Mouse (Mus musculus) cerebellum, postnatal 4 days (tissue): ENCODE measurements at regions not wholly inside any gene's neighbourhood (a gene's known extent, or its start where the extent isn't known, plus 50 kb on each side); places are given as distances from the start of the nearest gene placed in this dataset.

Source experiments
- DNase-seq, 2 experiments: peaks; one replicate each; pipeline ENCODE4 v3.0.0; 2022; ENCODE audit warnings: low spot score in 2 of 2, mixed read lengths in 1 of 2

DNA sequence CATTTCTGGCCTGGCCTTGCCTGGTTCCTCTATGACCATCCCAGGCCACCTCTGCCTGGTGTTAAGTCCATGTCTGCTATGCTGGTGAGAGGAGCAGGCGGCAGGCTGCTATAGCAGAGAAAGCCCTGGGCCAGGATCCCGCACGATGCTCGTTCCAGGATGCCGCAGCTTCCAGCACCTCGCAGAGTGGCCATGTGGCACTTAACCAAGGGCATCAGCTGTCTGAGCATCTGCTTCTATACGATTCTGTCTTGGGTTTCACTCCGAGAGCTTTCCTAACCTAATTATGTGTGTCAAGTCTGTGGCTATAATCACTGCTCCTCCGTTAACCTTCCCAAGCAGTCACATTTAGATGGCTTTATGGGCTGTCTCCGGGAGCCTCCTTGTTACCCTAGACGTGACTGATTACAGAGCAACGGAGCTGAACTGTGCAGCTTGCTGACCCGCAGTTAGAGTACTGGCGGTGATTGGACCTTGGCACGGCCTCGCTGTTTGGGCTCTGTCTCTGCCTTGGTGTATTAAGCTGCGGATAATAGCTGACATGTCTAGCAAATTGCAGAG lies 64.4 kb downstream of the Ackr3 start:
- DNase-seq = peak in 1 of 2 experiments; percentile 66

DNA sequence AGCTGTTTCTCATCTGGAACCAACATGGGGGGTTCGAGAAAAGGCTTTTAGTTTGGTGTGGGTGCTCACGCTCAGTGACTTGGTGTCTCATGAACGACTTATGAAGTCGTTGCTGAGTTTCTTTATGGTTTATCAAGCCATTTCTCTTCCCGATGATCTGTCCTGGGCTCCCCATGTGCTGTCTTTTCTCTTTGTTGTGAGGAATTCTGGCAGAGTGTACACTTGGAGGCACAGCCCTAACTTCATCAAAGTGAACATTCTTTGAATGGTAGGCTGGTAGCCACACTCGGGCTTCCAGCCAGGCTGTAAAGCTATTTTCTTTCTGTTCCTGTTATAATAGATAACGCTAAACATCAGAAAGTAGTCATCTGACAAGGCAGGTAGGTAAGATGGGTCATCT lies 65.2 kb downstream of the Ackr3 start:
- DNase-seq = no peak

DNA sequence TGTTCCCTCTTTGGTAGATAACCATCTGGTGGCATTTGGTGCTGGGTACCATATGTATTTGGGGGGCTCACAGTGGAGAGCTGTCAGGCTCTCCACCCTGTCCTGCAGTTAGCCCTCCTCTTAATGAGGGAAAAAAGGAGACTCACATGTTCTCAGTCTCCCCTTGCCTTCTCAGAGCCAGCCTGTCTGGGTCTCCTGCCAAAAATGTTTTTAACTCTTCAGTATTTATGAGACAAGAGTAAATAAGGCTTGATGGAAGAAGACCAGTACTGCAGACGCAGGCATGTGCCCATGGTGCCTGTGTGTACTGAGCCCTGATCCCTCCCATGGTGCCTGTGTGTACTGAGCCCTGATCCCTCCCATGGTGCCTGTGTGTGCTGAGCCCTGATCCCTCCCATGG lies 66.1 kb downstream of the Ackr3 start:
- no peak for DNase-seq

DNA sequence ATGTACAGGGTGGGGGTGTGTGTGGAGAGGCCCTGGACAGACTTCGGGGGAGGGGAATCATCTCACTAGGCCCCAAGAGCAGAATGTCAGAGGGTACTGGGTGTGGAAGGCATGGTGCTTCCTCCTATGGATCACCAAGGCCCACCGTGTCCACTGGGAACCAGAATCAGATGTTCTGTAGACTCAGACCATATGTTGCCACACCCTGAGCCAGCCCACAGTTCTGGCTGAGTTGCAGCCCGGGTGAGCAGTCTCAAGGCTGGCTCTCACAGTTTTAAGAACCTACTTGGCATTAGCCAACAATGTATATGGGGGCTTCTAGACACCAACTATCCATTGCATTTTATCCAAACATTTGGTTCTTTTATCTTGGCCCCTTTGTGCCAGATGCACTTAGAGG lies 67.5 kb downstream of the Ackr3 start:
- no peak for DNase-seq

DNA sequence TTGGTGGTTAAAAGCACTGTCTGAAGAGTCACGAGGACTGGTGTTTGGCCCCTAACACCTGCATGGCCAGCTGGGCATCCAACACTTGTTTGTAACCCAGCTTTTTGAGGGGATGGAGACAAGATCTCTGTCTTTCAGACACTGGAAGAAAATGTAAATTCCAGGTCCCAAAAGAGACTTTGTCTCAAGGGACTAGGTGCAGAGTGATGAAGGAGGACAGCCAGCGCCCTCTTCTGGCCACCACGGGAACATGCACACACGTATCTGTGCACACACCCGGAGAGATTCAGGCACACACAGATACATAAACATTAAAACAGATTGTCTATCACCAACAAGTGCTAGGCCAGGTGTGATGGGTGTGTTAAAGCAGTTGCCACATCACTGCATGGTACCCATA lies 68.6 kb downstream of the Ackr3 start:
- no peak for DNase-seq

DNA sequence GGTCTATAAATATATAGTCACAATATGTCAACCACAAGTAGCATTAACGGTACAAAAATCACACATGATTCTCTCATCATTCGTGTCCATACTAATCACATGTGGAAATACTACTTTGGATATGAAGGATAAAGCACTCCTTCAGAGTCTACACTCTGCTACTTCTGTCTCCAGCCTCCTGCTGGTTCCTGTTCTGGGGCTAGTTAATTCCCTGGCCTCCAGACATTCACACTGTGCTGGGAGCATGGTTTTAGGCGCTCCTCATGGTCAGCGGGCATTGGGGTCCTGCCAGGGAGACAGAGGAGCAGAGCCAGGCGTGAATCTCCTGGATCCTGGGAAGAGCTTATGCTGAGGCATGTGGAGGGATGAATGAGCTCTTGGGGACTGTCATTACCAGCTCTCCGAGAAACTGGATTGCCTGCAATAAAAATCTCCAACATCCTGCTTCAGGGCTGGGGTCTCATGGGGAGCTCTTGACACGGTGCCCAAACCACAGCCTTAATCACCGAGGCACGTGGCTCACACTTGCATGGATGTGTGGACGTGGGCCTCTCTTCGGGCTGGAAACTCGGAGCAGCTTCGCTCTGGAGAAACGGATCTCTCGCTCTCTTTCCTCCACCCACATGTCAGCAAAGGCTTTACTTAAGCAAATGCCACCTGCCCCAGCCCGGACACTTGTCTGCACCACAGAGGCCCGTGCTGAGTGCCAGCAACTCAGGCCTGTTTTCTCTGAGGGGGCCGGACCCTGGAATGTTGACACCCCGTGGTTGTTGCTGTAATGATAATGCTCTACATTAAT lies 69.2 kb downstream of the Ackr3 start:
- DNase-seq = no peak

DNA sequence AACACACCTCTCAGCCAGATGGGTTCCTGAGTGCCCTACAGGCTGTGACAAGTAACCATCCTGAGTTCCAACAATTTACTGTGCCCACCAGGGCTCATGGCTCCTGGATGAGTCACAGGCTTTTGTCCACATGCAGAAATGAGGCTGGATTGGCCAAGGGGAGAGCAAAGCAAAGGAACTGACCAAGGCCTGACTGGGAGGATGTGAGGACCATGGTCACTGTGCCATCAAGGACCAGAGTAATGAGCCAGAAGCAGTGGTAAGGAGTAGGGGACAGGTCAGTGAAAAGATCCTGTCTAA lies 69.8 kb downstream of the Ackr3 start:
- DNase-seq = no peak

DNA sequence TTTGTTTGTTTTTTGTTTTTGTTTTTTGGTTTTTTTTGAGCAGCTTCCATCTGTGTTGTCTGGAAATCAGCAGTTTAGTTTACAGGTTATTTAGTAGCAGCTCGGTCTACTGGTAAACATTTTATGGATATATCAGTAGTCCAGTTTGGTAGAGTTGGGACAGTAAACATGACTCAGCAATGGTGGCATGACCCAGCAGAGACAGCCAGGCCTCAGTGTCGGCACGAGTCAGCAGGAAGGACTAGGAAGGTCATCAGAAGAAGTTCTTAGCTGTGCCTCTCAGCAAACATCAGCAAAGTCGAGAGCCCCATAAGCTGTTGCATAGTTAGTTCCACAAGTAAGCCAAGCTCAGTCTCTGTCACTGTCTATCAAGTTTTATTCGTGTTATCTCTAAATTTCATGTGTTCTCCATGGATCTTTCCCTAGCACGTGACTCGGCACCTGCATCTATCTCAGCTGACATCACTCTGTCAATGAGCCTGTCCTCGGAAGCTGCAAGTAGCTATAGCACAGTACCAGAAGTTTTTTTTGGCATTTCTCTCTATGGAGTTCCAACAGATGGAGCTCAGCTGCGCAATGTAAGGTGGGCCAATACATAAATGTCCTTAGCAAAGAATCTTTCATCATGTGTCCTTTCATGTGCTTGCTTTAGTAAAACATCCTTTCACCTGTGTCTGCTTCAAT lies 71.3 kb downstream of the Ackr3 start:
- no peak for DNase-seq

DNA sequence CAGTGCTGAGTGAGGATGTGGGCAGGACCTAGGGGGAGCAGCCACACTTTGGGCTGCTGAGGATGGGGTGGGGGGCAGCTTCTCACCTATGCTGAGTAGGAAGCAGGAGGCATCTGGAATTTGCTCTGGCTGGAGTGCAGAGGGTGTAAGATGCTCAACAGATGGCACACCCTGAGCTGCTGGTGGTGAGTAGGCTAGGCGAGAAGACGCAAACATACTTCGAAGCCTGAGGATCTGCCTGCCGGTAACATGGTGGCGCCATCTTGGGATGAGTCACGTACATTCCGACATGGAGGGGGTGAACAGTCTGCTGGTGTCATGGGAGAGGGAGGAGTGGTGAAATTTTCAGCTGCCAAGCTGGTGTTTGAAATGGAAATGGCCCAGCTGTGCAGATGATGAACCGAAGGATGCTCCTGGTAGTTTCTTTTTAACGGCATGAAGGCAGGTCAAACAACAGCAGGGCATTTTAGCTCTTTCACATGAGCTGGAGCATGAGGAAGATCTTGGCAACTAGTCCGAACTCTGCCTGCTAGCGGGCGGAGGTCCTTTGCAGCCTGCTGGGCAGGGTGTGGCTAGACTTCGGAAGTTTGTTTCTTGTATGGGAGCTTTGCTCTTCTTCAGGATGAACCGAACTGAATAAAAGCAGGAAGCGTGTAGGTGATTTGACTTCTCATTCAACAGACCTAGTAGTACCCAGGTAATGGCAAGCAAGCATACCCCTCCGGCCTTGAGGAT lies 72.2 kb downstream of the Ackr3 start:
- DNase-seq = no peak

DNA sequence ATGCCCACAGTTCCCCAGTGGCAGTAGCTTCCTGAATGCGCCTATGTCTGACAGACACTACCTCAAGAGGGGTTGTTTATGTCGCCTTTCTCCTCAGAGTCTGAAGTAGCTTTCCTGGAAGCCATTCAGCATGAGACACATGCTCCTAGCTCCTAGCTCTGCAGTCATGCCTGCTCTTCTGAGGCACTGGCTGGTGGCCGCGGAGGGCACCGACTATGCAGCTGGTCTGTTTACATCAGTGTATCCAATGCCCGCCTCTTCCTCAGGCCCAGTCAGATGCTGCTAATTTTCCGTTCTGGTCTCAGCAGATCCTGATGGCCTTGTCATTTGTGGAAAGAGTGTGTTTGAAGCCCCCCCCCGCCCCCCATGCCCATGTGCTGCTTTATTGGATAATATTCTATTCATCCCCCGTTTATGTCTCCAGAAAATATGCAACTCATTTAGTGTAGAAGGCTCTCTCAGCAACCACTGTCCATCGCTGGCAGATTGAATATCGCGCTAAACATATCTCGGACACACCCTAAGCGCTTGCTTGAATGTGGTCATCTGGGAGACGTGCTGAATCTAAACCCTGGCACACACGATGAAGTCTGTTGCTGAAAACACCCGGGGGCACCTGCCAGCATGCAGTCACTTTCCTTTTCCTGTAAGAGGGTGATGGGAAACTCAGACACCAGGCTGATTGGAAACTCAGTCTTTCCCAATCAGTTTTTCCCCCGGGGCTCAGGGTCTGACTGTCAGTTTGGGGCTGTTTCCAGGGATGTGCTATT lies 73.9 kb downstream of the Ackr3 start:
- no peak for DNase-seq

DNA sequence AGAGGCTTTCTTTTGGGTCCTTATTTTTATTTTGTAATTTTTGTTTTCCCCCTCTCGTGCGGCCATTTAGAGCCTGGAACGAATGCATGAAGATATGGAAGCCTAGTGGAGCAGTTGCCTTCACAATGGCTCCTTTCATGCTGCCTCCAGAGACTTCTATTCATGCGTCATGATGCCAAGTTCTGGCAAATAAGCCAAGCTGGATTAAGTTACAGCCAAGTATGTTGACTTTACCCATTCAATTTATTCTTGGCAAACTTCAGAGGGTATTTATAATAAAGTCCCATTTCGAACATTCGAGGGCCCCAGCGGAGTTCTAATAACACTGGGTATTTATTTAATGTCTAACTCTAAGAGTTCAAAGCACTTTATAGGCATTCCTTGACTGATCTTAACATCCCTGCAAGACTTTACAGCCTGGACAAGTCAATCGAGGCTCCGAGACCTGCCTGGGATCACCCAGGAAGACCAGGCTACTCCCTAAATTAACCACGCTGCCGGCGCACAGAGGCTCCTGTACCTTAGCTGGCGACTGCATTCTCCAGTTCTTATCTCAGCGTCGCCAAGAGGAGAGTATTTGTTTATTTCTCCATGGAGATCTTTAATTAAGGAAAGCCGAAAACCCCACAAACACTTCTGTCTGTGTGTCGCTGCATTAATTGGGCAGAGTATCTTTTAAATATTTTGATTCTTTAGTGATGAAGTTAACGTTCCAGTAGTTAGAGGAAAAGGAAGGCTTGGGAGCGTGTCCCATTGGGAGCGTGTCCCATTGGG lies 75.5 kb downstream of the Ackr3 start:
- no peak for DNase-seq

DNA sequence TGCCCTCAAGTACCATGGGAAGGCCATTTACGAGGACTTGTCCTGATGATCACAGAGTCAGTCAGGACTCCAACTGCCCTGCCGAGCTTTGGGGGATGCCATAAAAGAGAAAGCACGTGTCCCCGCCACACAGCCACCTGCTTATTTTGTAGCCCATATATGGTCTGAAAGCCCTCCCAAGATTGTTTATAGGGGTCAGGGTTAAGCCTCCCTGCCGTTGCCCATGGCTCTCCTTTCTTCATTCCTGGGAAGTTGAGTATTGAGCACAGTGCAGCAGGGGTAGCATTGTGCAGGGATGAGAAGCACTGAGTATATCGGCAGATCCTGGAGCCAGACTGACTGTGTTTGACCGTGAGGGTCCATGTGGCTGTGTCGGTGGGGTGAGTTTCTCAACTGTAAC lies 76.4 kb downstream of the Ackr3 start:
- no peak for DNase-seq

DNA sequence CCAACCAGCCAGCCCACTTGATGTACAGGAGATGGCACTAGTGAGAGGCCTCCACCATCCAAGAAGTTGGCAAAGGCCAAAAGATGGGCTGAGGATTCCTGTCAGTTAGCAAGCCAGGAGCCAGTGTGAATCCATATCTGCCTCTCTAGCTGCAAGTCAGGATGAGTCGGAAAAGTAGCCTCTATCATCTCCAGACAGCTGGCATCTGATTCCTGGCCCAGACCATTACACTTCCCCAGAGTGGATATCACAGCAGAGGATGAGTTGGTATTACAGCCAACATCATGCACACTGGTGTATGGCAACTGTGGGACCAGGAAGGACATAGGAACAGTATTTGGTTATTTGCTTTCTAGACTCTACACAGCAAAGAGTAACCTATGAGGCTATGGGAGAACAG lies 77.5 kb downstream of the Ackr3 start:
- no peak for DNase-seq

DNA sequence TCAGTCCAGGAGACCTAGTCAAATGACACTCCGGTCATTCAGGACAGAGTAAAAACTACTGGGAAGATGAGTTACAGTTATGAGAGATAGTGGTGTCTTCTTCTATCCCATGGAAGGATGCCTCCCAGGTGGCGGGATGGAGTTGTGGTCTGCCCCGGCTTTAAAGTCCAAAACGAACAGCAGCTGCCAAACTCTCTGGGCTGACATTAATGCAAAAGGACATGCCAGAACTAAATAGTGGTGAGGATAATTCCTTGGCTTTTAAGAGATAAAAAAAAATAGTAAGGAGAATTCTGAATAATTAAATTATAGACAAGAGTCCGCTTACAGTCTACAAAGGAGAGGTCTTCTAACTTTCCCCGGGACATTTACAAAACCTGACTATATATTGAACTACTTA lies 78.2 kb downstream of the Ackr3 start:
- DNase-seq = no peak

DNA sequence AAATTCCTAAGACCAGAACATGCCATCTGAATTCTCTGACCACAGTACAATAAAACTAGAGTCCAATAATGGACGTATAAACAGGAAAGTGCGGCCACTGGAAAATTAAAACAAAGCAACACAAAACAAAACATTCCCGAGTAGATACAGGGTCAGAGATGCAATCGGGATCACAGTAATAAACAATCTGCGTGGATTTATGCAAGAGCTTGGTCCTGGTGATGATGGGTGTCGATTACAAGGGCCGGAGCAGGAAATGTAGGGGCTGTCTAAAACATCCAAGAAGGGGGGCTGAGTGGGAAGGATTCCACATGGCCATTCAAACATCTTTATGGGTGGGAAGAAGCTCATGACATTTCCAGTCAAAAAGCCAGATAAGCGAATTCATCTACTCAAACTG lies 78.6 kb downstream of the Ackr3 start:
- DNase-seq = no peak

DNA sequence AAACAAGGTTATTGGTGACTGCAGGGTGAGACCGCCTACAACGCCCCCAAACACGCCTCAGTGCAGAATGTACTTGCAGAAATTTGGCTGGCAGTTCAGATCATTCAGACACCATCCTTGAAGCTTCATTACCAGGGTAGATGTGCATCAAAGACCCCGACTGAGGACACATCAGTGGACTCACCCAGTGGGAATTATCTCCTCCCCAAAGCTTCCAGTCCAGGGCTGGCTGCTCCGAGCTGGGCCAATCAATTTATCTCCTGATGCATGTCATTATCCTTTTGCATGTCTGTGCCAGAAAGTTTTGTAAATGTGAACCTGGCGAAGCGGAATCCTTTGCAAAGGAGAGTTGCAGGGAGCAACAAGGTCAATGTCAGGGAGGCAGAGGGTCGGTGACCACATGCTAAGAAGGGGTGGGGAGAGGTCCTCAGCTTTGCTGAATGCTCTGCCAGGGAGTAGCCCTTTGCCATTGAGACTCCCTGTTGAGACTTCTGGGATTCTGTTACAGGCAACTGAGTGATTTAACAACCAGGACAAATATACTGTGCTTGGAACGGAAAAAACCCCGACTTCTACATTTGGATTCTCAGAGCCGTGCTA lies 79.5 kb downstream of the Ackr3 start:
- DNase-seq = no peak

DNA sequence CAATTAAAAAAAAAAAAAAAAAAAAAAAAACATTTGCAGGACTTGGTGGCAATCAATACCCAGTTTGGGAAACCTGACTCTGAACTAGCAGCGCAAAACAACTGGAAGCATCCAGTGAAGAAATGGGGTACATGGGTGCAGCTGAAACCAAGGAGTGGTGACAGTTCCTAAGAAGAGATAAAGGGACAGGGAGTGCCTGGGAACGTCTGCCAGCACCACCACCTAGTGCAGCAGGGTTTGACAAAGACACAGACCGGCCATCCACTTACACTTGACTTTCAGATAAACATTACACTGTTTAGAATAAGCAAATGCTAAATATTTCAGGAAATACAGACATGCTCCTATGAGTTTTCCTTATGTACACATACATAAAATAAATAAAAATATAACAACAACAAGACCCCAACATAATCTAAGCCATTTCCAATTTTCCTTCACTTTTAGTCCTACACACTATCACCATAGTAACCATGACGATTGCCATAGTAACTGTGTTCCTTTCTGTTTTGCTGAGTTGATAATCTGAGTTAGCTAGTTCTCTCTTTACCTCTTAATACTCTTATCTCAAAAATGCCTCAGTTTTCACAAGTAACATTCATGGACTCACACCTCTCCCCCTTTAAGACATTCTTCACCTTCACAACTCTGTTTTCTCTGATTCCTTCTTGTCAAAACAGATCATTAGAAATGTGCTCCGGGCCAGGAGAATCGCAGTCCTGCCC lies 80.3 kb downstream of the Ackr3 start:
- DNase-seq = no peak

DNA sequence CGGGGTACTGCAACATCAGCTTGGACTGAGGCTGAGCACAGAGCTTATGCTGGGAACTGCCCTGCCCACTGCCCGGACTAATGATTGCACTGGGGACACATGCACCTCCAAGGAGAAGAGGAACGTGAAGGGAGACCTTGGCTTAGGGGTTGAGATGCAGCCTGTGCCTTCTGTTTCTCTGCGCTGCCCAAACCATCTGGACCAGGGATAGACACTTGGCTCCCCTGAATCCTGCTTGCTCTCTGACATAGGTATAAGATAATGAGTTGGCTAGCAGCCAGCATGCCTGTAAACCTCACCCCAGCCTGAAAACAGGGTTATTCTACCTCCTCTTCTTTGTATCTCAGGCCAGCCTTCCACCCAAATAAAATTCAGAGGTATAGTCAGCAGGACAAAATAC lies 81.5 kb downstream of the Ackr3 start:
- DNase-seq = no peak

DNA sequence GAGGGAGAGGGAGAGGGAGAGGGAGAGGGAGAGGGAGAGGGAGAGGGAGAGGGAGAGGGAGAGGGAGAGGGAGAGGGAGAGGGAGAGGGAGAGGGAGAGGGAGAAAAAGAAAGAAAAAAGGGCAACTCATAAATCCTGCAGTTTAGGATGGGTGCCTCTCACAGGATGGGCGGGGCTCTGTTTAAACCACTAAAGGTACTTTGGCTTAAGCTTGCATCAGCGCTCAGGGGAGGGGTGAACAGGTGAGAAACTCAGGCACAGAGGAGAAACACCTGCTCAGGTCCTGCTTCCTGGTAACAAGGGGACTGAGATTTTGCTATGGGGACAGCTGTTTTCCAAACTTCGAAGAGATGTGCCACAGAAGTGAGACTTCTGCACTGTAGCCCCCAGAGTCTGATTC lies 83.5 kb downstream of the Ackr3 start:
- DNase-seq = no peak
